Mouse (Mus musculus): ENCODE measurements around the gene Ttc8.

GRCm38 (mm10) chr12:98957455-98957854, 37.1 kb downstream of the Ttc8 start:
- TF ChIP-seq CTCF (IDR thresholded peaks at IDR 0.05; ENCODE audit: low read depth), result no peak
- TF ChIP-seq EP300 (optimal IDR thresholded peaks at IDR 0.05), result no peak

All from stomach, postnatal 0 days (tissue).